Mouse (Mus musculus) heart, postnatal 36 days (tissue): ENCODE measurements around the gene Bglap2. TPM values are rescaled to one million over a fixed set of nuclear protein-coding genes. Genes with fewer than 3 reads are reported as not detected.

Source experiments
- DNase-seq, 2 experiments: peaks; one replicate each; pipeline ENCODE4 v3.0.0; 2021 to 2022
- intact Hi-C: fragments of 180-260 bp; cut with DNase I; formaldehyde crosslinking; loops from one replicate; pipeline ENCODE4 v1.15.1; 2025
- total RNA-seq, 2 experiments: library from RNA; stranded (reverse); gene quantifications; 2 replicates each; pipeline ENCODE4 v1.2.3; 2021

The Bglap2 gene
- total RNA-seq, 2 experiments from 2014 or later = not detected

GRCm38 (mm10) chr3:88354396-88355165 lies 23.9 kb downstream of the Bglap2 start:
- intact Hi-C loops = no loop called here
- no peak for DNase-seq

- intact Hi-C loops = no loop called here
- no peak for DNase-seq
These were observed 25.6 kb downstream of the Bglap2 start for GRCm38 (mm10) chr3:88352907-88353306.

- no peak for DNase-seq
- intact Hi-C loops = no loop called here
These were observed 27.8 kb downstream of the Bglap2 start for GRCm38 (mm10) chr3:88350732-88351131.

GRCm38 (mm10) chr3:88339006-88339405 lies 39.5 kb downstream of the Bglap2 start:
- no peak for DNase-seq
- intact Hi-C loops = loop anchor here (5.0 kb wide), 1 partner anchor 42 kb away; the partner anchor contains the start of genes Cct3 and Tsacc

- no peak for DNase-seq
- intact Hi-C loops = loop anchor here (5.0 kb wide), 1 partner anchor 41 kb away; the partner anchor contains the start of genes Cct3 and Tsacc
These were observed 40.2 kb downstream of the Bglap2 start for GRCm38 (mm10) chr3:88338316-88338715.

- intact Hi-C loops = loop anchor here (5.0 kb wide), 1 partner anchor 40 kb away; the partner anchor contains the start of genes Cct3 and Tsacc
- no peak for DNase-seq
These were observed 41.0 kb downstream of the Bglap2 start for GRCm38 (mm10) chr3:88337367-88338020.

- DNase-seq = peak; percentile 95 to 99
- intact Hi-C loops = loop anchor here (5.0 kb wide), 1 partner anchor 39 kb away; the partner anchor contains the start of genes Cct3 and Tsacc
These were observed 42.2 kb downstream of the Bglap2 start, which contains the start of the genes Tmem79 and Smg5 for GRCm38 (mm10) chr3:88336058-88337013. Gene Tmem79, minus strand, starts transcription at chr3:88336148. Gene Smg5, plus strand, starts transcription at chr3:88336260.

GRCm38 (mm10) chr3:88335436-88336053 lies 43.0 kb downstream of the Bglap2 start:
- DNase-seq = peak in 1 of 2 experiments; percentile 16
- intact Hi-C loops = loop anchor here (1.0 to 5.0 kb wide), 2 partner anchors 10 to 38 kb away; partner anchors contain the start of genes Cct3, Glmp and Tsacc

- intact Hi-C loops = loop anchor here (1.0 to 5.0 kb wide), 2 partner anchors 10 to 38 kb away; partner anchors contain the start of genes Cct3, Glmp and Tsacc
- DNase-seq = no peak
These were observed 43.5 kb downstream of the Bglap2 start for GRCm38 (mm10) chr3:88334902-88335435.

- no peak for DNase-seq
- intact Hi-C loops = no loop called here
These were observed 44.4 kb downstream of the Bglap2 start for GRCm38 (mm10) chr3:88334029-88334658.

- intact Hi-C loops = no loop called here
- DNase-seq = peak in 1 of 2 experiments; percentile 45
These were observed 47.2 kb downstream of the Bglap2 start for GRCm38 (mm10) chr3:88331282-88331681.

GRCm38 (mm10) chr3:88328956-88329355 lies 49.5 kb downstream of the Bglap2 start:
- intact Hi-C loops = no loop called here
- no peak for DNase-seq

Other genes with a start within 250 kb of the Bglap2 start
- 100 to 1,000 TPM; 123 to 138 TPM for gene Mef2d, start 236.3 kb downstream of the Bglap2 start, total RNA-seq
- gene Rhbg, start 124.0 kb downstream of the Bglap2 start, total RNA-seq = not detected
- gene Gm38392, start 91.5 kb downstream of the Bglap2 start, total RNA-seq = under 1 TPM; 0.33 to 0.43 TPM
- 1 to 10 TPM; 5.2 to 6.8 TPM for gene Tsacc, start 81.7 kb downstream of the Bglap2 start, total RNA-seq
- 100 to 1,000 TPM; 164 to 174 TPM for gene Cct3, start 81.6 kb downstream of the Bglap2 start, total RNA-seq
- gene Glmp, start 53.7 kb downstream of the Bglap2 start, total RNA-seq = 10 to 100 TPM; 87.9 to 88.4 TPM
- gene Tmem79, start 42.6 kb downstream of the Bglap2 start, total RNA-seq = 1 to 10 TPM; 1.1 to 2.1 TPM
- gene Smg5, start 42.4 kb downstream of the Bglap2 start, total RNA-seq = 10 to 100 TPM; 38.7 to 42.7 TPM
- gene Paqr6, start 14.1 kb downstream of the Bglap2 start, total RNA-seq = 1 to 10 TPM in 1 of 2 experiments, under 1 TPM in 1; 0.46 to 1.2 TPM
- not detected for gene Bglap3, start 6.0 kb downstream of the Bglap2 start, total RNA-seq
- not detected for gene Bglap, start 5.8 kb upstream of the Bglap2 start, total RNA-seq
- gene Pmf1, start 31.6 kb upstream of the Bglap2 start, total RNA-seq = 10 to 100 TPM; 14.5 to 18.3 TPM
- 10 to 100 TPM; 11.6 to 15.6 TPM for gene Slc25a44, start 46.4 kb upstream of the Bglap2 start, total RNA-seq
- 1 to 10 TPM; 3.1 to 3.6 TPM for gene Sema4a, start 82.5 kb upstream of the Bglap2 start, total RNA-seq
- gene Lmna, start 131.3 kb upstream of the Bglap2 start, total RNA-seq = 100 to 1,000 TPM; 121 to 130 TPM
- under 1 TPM; 0.22 to 0.58 TPM for gene Mex3a, start 153.7 kb upstream of the Bglap2 start, total RNA-seq
- gene Rab25, start 169.6 kb upstream of the Bglap2 start, total RNA-seq = not detected
- gene Lamtor2, start 174.4 kb upstream of the Bglap2 start, total RNA-seq = 10 to 100 TPM; 94.6 to 99.1 TPM
- gene Ubqln4, start 175.1 kb upstream of the Bglap2 start, total RNA-seq = 10 to 100 TPM; 65.0 to 75.6 TPM
- 10 to 100 TPM; 70.7 to 73.8 TPM for gene Ssr2, start 197.2 kb upstream of the Bglap2 start, total RNA-seq
- 10 to 100 TPM; 42.2 to 51.1 TPM for gene Arhgef2, start 227.3 kb upstream of the Bglap2 start, total RNA-seq